Mouse (Mus musculus): ENCODE results near the gene Dnah5. TPM values are rescaled to one million over a fixed set of nuclear protein-coding genes. Genes with fewer than 3 reads are reported as not detected.
"Not testable (repeated sequence)": the region's sequence is repeated elsewhere in the genome, so short reads cannot be mapped to it uniquely, and the experiment has no call there.

Dnah5 gene
- total RNA-seq, 2 experiments from 2014 or later, result 2.9 to 3.8 TPM

DNA sequence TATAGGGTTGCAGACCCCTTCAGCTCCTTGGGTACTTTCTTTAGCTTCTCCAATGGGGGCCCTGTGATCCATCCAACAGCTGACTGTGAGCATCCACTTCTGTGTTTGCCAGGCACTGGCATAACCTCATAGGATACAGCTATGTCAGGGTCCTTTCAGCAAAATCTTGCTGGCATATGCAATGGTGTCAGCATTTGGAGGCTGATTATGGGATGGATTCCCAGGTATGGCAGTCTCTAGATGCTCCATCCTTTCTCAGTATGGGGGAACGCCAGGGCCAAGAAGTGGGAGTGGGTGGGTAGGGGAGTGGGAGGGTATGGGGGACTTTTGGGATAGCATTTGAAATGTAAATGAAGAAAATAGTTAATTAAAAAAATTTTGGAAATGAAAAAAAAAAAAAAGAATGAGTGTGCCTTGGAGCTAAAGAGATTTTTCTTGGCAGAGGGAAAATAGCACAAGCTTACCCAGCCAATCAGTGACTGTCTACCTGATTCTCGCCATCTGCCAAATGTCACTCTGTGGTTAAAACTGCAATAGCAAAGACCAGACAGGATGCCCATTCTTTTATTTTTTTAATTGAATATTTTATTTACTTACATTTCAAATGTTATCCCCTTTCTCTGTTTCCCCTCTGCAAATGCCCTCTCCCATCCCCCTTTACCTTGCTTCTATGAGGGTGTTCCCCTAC, 257.7 kb downstream of the Dnah5 start:
- not testable (repeated sequence) for DNase-seq (ENCODE audit: extremely low spot score in 1 of 2, low spot score in 1 of 2)

DNA sequence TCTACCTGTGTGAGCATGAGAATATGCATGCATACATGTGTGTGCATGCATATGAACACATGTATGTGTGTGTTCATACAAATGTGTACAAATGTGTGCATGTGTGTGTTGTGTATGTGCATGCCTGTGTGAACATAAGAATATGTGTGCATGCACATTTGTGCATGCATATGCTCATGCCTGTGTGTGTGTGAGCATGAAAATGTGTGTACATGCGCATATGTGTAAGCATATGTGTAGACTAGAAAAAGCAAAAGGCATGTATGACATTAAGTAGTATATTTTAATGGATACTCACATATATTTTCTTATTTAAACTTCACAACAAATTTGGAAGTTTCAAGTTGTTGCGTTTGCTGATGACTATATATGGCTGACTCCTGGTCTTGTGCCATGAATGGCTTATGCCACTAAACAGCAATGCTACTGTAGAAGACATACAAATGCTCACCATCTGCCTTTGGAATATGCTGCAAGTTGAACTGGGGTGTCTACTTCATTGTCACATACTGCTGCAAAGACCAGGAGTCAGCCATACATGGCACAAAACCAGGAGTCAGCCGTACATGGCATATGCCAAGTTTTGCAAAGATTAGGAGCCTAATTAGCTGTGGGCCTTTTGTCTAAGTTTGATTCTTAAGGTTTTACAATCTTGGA, 263.2 kb downstream of the Dnah5 start:
- DNase-seq (ENCODE audit: extremely low spot score in 1 of 2, low spot score in 1 of 2), result peak in 1 of 2 experiments; percentile 7

DNA sequence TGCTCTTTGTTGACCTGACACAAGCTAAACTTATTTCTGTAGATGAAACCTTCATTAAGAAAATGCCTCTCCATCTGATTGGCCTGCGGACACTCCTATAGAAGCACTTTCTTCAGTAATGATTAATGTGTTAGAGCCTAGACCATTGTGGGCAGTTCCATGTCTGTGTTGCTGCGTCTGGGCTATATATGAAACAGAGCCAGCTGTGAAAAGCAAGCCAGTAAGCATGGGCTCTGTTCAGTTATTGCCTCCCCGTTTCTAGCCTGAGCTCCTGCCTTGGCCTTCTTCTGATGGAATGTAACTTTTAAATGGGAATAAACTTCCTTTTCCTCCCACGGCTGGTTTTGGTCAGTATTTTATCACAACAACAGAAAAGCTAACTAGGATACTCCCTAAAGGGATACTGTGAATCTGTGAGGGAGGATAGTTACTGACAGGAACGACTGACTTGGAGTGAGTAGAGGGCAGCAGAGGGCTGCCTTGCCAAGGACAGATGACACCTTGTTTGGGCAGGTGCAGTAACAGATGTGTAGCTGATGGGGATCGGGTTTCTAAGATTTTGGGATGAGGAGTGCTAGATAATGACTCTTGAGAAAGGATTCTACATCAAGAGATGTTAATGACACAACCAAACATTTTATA, 270.3 kb downstream of the Dnah5 start:
- DNase-seq (ENCODE audit: extremely low spot score in 1 of 2, low spot score in 1 of 2), result no peak

- DNase-seq (ENCODE audit: extremely low spot score in 1 of 2, low spot score in 1 of 2), result no peak
Measured at GRCm38 (mm10) chr15:28502820-28503219, 299.3 kb downstream of the Dnah5 start.

- DNase-seq (ENCODE audit: extremely low spot score in 1 of 2, low spot score in 1 of 2), result no peak
Measured at GRCm38 (mm10) chr15:28515176-28515575, 311.6 kb downstream of the Dnah5 start.

Other genes with a start within 250 kb of the Dnah5 start
- gene Trio, start 177.9 kb upstream of the Dnah5 start, total RNA-seq (2021), result 100 to 1,000 TPM; 251 to 305 TPM